Mouse (Mus musculus): ENCODE measurements at regions not wholly inside any gene's neighbourhood (a gene's known extent, or its start where the extent isn't known, plus 50 kb on each side); places are given as distances from the start of the nearest gene placed in this dataset.
"Not testable (repeated sequence)": the region's sequence is repeated elsewhere in the genome, so short reads cannot be mapped to it uniquely, and the experiment has no call there.

GRCm38 (mm10) chr11:16649599-16649998, 102.4 kb upstream of the Egfr start:
- DNase-seq = no peak

DNA sequence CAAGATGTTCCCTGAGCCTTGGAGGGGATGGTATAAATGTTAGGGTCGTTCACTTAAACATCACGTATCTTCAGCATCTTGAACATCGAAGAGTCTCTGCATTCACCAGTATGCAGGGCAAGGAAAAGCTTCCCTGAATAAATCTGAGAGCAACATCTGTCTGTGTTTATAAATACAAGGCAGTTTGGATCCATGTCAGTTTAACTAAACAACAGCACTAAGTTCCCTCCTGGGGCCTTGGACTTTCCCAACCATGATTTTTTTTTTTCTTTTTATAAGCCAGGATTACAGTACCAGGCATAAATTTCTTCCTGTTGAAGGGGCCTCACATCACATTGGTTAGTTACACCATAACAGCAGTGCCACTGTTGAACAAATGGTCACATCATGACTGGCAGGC, 88.2 kb upstream of the Egfr start:
- DNase-seq = no peak

DNA sequence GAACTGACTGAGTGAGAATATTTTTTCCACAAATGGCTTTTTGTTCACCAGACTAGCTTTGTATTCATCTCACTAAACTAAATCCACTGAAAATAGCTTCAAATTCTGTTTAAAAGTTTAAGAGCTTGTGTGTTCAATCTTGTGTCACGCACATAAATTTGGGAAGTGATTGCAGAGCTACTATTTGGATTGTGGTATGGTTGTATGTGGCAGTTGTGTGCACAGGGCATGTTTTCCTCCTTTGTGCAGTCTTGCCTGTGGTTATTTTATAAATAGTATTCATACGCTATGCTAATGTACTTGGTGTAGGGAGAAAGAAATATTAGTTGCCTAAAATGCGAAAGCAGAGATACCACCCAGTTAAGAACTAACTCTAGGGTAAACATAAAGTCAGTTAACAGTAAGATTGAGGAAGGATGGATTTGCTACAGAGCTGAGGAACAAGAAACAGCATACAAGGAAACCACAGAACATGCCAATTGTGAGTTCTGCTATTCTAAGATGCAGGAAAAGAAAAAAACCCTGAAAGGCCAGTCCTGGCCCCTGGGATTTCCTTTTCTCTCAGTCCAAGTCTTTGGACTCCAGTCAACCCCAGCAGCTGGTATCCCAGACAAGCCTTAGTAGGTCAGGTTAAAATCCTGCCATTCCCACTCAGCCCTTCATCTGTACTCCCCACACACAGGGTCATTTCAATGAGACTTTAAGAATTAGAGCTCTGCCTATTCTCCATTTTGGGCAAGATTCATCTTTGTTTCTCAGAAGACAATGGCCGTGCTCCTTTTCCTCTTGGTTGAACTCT, 82.4 kb upstream of the Egfr start:
- no peak for DNase-seq

DNA sequence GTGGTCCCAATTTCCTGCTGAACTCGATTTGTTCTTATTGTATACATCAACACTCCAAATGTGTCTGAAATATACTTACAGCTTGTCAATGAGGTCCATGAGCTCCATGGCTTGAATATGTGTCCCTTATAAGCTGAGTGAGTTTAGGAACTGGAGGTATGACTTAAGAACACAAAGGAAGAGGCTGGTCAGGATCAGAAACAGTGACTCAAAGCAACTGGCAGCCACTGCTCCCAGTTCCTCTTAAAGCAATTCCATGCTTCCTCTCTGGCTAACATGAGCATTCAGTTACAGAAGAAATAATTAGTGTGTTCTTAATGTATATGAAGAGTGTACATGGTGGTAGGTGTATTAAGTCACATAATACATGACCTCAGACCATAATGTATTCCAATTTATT, 81.7 kb upstream of the Egfr start:
- no peak for DNase-seq

- not testable (repeated sequence) for DNase-seq
Observed at GRCm38 (mm10) chr11:16675951-16676350, 76.1 kb upstream of the Egfr start.

GRCm38 (mm10) chr11:16683538-16683937, 68.5 kb upstream of the Egfr start:
- DNase-seq = no peak

DNA sequence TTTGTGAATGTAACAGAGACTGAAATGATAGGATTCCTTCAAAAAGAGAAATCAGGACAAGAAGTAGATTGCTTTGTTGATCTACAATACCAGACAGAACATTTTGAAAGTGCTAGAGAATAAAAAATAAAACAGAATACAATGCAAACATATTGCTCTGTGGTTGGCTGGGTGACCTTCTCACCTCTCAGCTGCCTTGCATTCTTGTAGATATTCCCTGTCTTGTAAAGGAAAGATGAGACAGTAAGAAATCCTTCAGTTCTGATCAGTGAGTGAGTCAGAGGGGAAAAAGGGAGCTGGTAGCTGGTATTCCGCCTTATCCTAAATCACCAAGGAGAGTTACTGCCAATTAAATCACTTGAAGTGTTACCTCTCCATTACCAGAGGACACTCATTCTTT, 56.4 kb upstream of the Egfr start:
- no peak for DNase-seq

DNA sequence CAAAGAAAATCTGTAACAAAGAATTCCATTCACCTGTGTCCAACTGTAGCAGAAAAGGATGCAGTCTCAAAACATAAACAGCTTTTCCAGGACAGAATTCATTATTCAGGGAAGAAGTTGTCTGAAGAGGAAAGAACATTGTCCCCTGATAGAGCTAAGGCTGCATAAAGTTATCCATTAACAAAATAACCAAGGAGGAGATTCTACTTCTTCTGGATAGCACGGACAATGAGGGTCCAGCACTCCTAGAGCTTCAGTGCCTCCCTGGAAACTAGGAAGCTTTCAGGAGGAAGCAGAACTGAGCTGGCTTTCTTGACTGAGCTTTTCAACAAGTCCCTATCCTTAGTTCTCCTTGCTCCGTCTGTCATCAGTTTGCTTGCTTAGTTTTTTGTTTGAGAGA, 55.2 kb upstream of the Egfr start:
- DNase-seq = no peak

DNA sequence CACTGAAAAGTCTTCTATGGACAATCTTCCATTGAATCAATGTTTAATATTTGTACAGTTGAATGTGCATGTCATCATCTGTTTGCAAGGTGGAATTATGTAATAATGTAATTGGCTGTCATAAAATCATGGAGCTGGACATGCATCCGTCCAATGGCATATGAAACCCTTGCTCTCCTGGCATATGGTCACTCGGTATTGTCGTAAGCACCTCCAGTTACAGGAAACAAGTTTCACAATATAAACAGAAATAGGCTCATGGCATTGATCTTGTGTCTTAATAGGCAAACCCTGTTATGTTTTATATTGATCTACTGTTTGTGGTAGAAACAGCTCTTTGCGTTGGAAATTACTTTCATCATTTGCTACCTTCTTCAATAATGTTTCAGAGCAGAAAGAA, 50.2 kb upstream of the Egfr start:
- no peak for DNase-seq
